Mouse (Mus musculus) liver, adult 2 months (tissue): Measurements from ENCODE around the gene Ift46. TPM values are rescaled to one million over a fixed set of nuclear protein-coding genes. Genes with fewer than 3 reads are reported as not detected.

Experiments used
- DNase-seq: peaks from one replicate; pipeline ENCODE4 v3.0.0-alpha.2; 2011; ENCODE audit warnings: low read depth, low spot score; ENCODE audit errors: extremely low read depth
- H3K27ac ChIP-seq: fragments of 200-500 bp; replicated peaks from 2 replicates; pipeline ENCODE4 v1.5.1; 2012; ENCODE audit warnings: low read depth, mild to moderate bottlenecking, control low read depth, inconsistent platforms, low read length; ENCODE audit not compliant: insufficient read depth
- H3K27me3 ChIP-seq: fragments of 200-500 bp; 2 replicates; pipeline ENCODE4 v1.6.1; 2012; ENCODE audit warnings: mild to moderate bottlenecking, moderate library complexity, low read length, inconsistent platforms; ENCODE audit not compliant: control insufficient read depth, insufficient read depth
- H3K36me3 ChIP-seq: fragments of 200-500 bp; 2 replicates; pipeline ENCODE4 v1.6.1; 2012; ENCODE audit warnings: low read length, inconsistent platforms; ENCODE audit not compliant: control insufficient read depth, insufficient read depth
- H3K4me1 ChIP-seq: fragments of 200-500 bp; 2 replicates; pipeline ENCODE4 v1.6.1; 2011; ENCODE audit warnings: low read length; ENCODE audit not compliant: control insufficient read depth, insufficient read depth
- H3K4me3 ChIP-seq: fragments of 200-500 bp; 2 replicates; pipeline ENCODE4 v1.5.1; 2011; ENCODE audit warnings: low read depth, mild to moderate bottlenecking, control low read depth, low read length, moderate library complexity; ENCODE audit not compliant: insufficient read depth
- H3K79me2 ChIP-seq: fragments of 200-500 bp; 2 replicates; pipeline ENCODE4 v1.6.1; 2012; ENCODE audit warnings: inconsistent platforms, mild to moderate bottlenecking, low read length, moderate library complexity; ENCODE audit not compliant: control insufficient read depth, insufficient read depth
- H3K9ac ChIP-seq: fragments of 200-500 bp; 2 replicates; pipeline ENCODE4 v1.6.1; 2012; ENCODE audit warnings: low read depth, mild to moderate bottlenecking, control low read depth, inconsistent platforms, low read length
- CTCF ChIP-seq: fragments of 200-500 bp; IDR thresholded peaks from 2 replicates; pipeline ENCODE4 v1.5.1; 2011; ENCODE audit warnings: low read depth, low read length, control low read depth
- POLR2A ChIP-seq: fragments of 200-500 bp; IDR thresholded peaks from 2 replicates; pipeline ENCODE4 v1.6.1; 2011; ENCODE audit warnings: low read length, control low read depth; ENCODE audit not compliant: insufficient read depth; ENCODE audit errors: extremely low read depth
- WGBS: fragments of 180-500 bp; shearing (Covaris S2); methylation state at CpG from one replicate; pipeline ENCODE4 v1.1.7; 2018; 5-methylcytosine and 5-hydroxymethylcytosine counted together
- polyA plus RNA-seq: library from polyadenylated mRNA; depleted of rRNA; stranded (reverse); fragments of >200 nt; gene quantifications from 2 replicates; pipeline ENCODE4 v1.2.3, GENCODE M21; 2012
- total RNA-seq: library from RNA; depleted of rRNA; stranded (reverse); fragments of >200 nt; gene quantifications from 2 replicates; pipeline ENCODE4 v1.2.3, GENCODE M21; 2014

The Ift46 gene
- total and polyA plus RNA-seq, 2 experiments, result 33.2 to 33.5 TPM

DNA sequence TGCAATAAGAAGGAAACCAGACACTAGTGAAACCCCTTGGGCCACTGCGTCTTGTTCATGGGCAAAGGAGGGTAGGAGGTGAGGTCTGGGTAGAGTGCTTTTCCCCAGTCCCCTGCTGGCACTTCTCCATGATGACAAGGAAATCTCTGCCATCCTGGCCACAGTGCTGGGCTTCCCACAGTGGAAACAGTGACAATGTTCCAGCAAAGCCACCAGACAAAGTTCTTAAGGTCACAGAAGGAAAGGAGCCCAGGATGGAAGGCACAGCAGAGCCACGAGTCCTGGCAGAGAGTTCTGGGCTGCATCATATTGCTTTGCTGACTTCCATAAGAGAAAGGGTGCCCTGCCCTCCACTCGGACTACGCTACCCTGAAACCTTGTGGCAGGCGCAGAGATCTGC is 37.8 kb downstream of the Ift46 start:
- TF ChIP-seq CTCF, result no peak
- no peak for TF ChIP-seq POLR2A
- H3K36me3 ChIP-seq, result peaks cover 37% of the 10 kb centered on the region
- peaks cover 7% of the 10 kb centered on the region; the same call in 1 of the 2 replicates for H3K79me2 ChIP-seq
- H3K9ac ChIP-seq, result no peak overlapping the region
- no peak overlapping the region; the same call in 1 of the 2 replicates for H3K27ac ChIP-seq
- H3K4me3 ChIP-seq, result no peak overlapping the region
- WGBS, result 87% methylated on average over 5 of the region's 5 CpGs
- H3K27me3 ChIP-seq, result no peaks in the 10 kb centered on the region
- peak; percentile 66 for DNase-seq
- H3K4me1 ChIP-seq, result peaks cover 7% of the 10 kb centered on the region; the same call in 1 of the 2 replicates

DNA sequence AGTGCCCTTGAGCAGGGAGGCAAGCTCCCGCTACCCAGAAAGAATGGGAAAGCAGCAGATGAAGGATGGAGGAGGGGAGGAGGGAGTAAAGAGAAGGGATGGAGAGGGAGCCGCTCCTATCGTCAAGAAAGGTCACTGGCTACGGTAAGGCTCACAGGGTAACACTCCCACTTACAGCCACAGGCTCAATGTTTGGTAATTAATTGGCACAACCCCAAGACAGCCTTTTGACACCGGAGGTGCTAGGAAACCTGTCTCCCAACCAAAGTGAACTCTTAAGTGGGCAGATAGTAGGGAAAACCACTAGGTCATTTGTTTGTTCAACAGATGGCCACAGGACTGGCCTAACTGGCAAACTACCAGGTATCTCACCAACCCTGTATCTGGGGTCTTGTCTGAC is 39.4 kb downstream of the Ift46 start:
- no peak overlapping the region for H3K27ac ChIP-seq
- TF ChIP-seq POLR2A (no peak), CTCF (no peak)
- WGBS, result 67% methylated on average over 5 of the region's 5 CpGs
- H3K4me1 ChIP-seq, result peaks cover 6% of the 10 kb centered on the region; the same call in 1 of the 2 replicates
- no peaks in the 10 kb centered on the region for H3K27me3 ChIP-seq
- H3K36me3 ChIP-seq, result peaks cover 42% of the 10 kb centered on the region
- peaks cover 5% of the 10 kb centered on the region; the same call in 1 of the 2 replicates for H3K79me2 ChIP-seq
- no peak for DNase-seq
- no peak overlapping the region for H3K4me3 ChIP-seq
- no peak overlapping the region for H3K9ac ChIP-seq

DNA sequence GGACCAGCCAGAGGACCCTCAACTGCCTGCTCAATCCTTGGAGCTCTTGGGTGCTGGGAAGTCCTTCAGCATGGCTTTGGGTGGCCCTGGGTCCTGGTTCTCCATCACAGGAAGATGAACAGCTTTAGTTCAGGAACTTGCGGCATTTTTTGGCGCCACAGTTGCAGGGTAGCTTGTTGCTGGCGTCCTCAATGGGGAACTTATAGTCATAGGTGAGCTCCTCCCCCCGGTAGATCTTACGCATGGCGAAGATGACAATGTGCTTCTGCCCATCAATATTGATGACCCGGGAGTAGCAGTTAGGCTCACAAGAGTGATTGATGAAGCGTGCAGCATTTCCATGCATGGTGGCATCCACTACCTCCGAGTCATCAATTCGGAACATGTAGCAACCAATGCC is 40.1 kb downstream of the Ift46 start:
- H3K36me3 ChIP-seq, result peaks cover 46% of the 10 kb centered on the region
- TF ChIP-seq POLR2A, result no peak
- TF ChIP-seq CTCF, result no peak
- WGBS, result 97% methylated on average over 10 of the region's 10 CpGs
- no peaks in the 10 kb centered on the region for H3K79me2 ChIP-seq
- H3K27ac ChIP-seq, result no peak overlapping the region
- DNase-seq, result no peak
- no peak overlapping the region for H3K9ac ChIP-seq
- no peaks in the 10 kb centered on the region for H3K27me3 ChIP-seq
- H3K4me3 ChIP-seq, result no peak overlapping the region
- H3K4me1 ChIP-seq, result peaks cover 6% of the 10 kb centered on the region; the same call in 1 of the 2 replicates

DNA sequence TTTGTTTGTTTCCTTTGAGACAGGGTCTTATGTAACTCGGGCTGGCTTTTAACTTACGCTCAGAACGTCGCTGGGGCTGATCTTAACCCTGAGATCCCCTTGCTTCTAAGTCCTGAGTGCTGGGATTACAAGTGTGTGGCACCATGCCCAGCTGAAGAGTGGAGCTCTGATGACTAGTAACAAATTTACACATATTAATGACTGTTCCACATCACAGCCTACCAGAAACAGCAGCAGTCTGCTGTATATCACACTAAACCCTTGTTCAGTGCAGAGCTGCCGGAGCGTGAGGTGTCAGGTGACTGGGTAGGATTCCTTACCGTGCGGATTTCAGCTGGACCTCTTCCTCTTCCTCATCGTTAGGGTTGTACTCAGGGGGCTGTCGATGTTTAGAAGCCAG is 42.6 kb downstream of the Ift46 start:
- no peaks in the 10 kb centered on the region for H3K27me3 ChIP-seq
- DNase-seq, result no peak
- no peak overlapping the region for H3K4me3 ChIP-seq
- no peaks in the 10 kb centered on the region for H3K79me2 ChIP-seq
- WGBS, result 86% methylated on average over 10 of the region's 10 CpGs
- H3K4me1 ChIP-seq, result peaks cover 1% of the 10 kb centered on the region; the same call in 1 of the 2 replicates
- H3K36me3 ChIP-seq, result peaks cover 66% of the 10 kb centered on the region
- no peak for TF ChIP-seq CTCF
- TF ChIP-seq POLR2A, result no peak
- H3K27ac ChIP-seq, result no peak overlapping the region
- H3K9ac ChIP-seq, result no peak overlapping the region

DNA sequence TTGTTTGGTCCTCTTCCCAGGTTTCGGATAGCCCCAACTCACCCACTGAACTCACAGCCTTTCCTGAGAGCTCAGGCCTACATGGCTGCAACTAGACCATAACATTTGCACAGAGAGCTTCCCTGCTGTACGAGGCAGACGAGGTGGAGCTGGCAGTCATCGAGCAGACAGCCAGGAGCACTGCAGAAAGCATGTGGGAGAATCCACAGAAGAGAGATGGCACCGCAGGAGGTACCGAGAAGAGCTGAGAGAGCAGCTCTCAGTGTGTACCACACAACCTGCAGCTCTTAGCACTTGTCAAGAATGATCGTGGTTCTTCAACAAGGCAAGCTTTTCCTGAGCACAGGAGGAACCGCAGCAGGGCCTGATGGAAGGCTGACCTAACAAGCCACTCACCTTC is 46.5 kb downstream of the Ift46 start:
- peaks cover 64% of the 10 kb centered on the region for H3K36me3 ChIP-seq

DNA sequence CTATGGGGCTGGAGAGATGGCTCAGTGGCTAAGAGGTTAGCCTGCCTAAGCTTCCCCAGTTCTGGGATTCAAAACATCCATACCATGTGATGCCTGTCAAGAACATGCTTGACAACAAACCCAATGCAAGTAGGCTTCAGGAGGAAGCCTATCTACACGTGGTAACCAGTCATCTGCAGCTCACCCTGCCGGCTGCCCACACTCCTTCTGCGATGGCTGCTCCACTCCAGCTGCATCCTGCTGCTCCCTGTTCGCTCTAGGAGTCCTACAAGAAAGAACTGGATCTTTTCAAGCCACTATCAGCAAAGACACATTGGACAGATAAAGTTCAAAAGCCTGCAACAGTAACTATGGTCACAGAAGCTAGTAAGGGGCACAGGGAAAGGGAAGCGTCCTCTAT is 49.8 kb downstream of the Ift46 start:
- peaks cover 63% of the 10 kb centered on the region for H3K36me3 ChIP-seq
- TF ChIP-seq CTCF (no peak), POLR2A (no peak)
- H3K4me3 ChIP-seq, result no peak overlapping the region
- H3K79me2 ChIP-seq, result no peaks in the 10 kb centered on the region
- H3K4me1 ChIP-seq, result peaks cover 7% of the 10 kb centered on the region; the same call in 1 of the 2 replicates
- no peak overlapping the region for H3K9ac ChIP-seq
- H3K27ac ChIP-seq, result no peak overlapping the region
- DNase-seq, result no peak
- WGBS, result 89% methylated on average over 5 of the region's 5 CpGs
- H3K27me3 ChIP-seq, result no peaks in the 10 kb centered on the region

More for the DNA sequence above, 46.5 kb downstream of the Ift46 start:
- no peak overlapping the region for H3K9ac ChIP-seq
- WGBS, result 94% methylated on average over 8 of the region's 8 CpGs
- no peak for DNase-seq
- no peak overlapping the region for H3K4me3 ChIP-seq
- H3K27me3 ChIP-seq, result no peaks in the 10 kb centered on the region
- no peaks in the 10 kb centered on the region for H3K79me2 ChIP-seq
- no peak for TF ChIP-seq POLR2A
- TF ChIP-seq CTCF, result no peak
- H3K27ac ChIP-seq, result no peak overlapping the region
- H3K4me1 ChIP-seq, result peaks cover 7% of the 10 kb centered on the region; the same call in 1 of the 2 replicates
